Mouse (Mus musculus) embryonic fibroblast, embryonic 13.5 days (primary cell): Measurements from ENCODE around the gene Ank3.

ENCODE experiments used
- CTCF ChIP-seq: IDR thresholded peaks from 2 replicates; pipeline ENCODE4 v1.5.1; 2011; ENCODE audit warnings: mild to moderate bottlenecking, control low read depth, low read length, moderate library complexity, borderline replicate concordance; ENCODE audit not compliant: insufficient read depth
- POLR2A ChIP-seq: IDR thresholded peaks from 2 replicates; pipeline ENCODE4 v1.6.1; 2011; ENCODE audit warnings: low read depth, mild to moderate bottlenecking, control low read depth, low read length, moderate library complexity

GRCm38 (mm10) chr10:69653121-69653677 is 254.6 kb downstream of the Ank3 start:
- TF ChIP-seq POLR2A (no peak), CTCF (no peak)
